Mouse (Mus musculus): ENCODE data around the gene Chad. TPM values are rescaled to one million over a fixed set of nuclear protein-coding genes. Genes with fewer than 3 reads are reported as not detected.

Gene Chad
- polyA plus RNA-seq, 1 experiment from 2014 or later = 0.53 TPM

DNA sequence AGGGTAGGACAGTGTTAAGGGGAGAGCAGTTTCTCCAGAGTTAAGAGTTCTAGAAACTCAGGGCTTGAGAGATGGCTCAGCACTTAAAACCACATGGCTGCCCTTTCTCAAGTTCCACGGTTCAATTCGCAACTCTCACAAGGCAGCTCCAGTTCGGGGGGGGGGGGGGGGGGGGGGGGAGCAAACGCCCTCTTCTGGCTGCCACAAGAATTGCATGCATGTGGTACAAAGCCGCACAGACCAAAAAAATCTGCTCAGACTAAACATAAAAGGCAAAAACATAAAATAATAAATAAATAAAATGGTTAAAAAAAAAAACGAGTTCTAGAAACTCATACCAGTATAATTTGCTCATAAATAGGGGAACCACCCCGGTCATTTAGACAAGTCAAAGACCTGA is 9.7 kb downstream of the Chad start:
- Histone ChIP-seq H3K9me3 (ENCODE audit: control insufficient read depth, low read length) (no peaks in the 10 kb centered on the region), H3K36me3 (ENCODE audit: control insufficient read depth, insufficient read depth, low read length) (no peaks in the 10 kb centered on the region), H3K4me3 (ENCODE audit: low read depth, low read length) (no peak overlapping the region), H3K4me2 (ENCODE audit: low read depth, severe bottlenecking) (no peak overlapping the region), H3K4me1 (ENCODE audit: control insufficient read depth, insufficient read depth, low read length) (no peaks in the 10 kb centered on the region), H3K9ac (ENCODE audit: low read length) (no peak overlapping the region), H3K27ac (replicated peaks; ENCODE audit: low read depth, low read length) (no peak overlapping the region), H3K27me3 (ENCODE audit: control insufficient read depth, insufficient read depth, low read length) (no peaks in the 10 kb centered on the region)
- ATAC-seq (ENCODE audit: insufficient number of reproducible peaks, low FRiP score, low TSS enrichment, low read depth) = no peak
- DNase-seq (ENCODE audit: low spot score) = no peak
- WGBS = 31% methylated on average over 6 of the region's 7 CpGs

DNA sequence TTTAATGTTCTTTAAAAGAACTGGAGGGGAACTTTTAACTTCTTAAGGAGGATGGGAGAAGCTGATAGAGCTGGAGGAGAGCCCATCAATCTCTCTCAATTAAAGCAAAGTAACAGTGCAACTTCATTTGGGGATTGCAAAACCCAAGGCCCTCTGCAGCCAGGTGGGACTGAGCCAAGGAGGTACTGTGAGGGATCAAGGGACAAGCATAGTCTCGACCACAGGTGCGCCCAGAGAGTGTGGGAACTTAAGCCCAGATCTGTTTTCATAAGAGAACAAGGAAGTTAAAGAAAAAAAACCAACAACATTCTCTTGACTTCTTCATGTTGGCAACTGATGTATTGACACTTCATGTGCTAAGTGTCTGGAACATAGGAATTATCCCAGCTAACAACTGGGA is 10.2 kb downstream of the Chad start:
- H3K4me3 ChIP-seq (ENCODE audit: low read depth, low read length) = no peak overlapping the region
- no peaks in the 10 kb centered on the region for H3K27me3 ChIP-seq (ENCODE audit: control insufficient read depth, insufficient read depth, low read length)
- no peak overlapping the region for H3K9ac ChIP-seq (ENCODE audit: low read length)
- ATAC-seq (ENCODE audit: insufficient number of reproducible peaks, low FRiP score, low TSS enrichment, low read depth) = no peak
- H3K4me1 ChIP-seq (ENCODE audit: control insufficient read depth, insufficient read depth, low read length) = no peaks in the 10 kb centered on the region
- no peaks in the 10 kb centered on the region for H3K36me3 ChIP-seq (ENCODE audit: control insufficient read depth, insufficient read depth, low read length)
- H3K4me2 ChIP-seq (ENCODE audit: low read depth, severe bottlenecking) = no peak overlapping the region
- 86% methylated on average over 2 of the region's 2 CpGs for WGBS
- no peak overlapping the region for H3K27ac ChIP-seq (replicated peaks; ENCODE audit: low read depth, low read length)
- no peaks in the 10 kb centered on the region for H3K9me3 ChIP-seq (ENCODE audit: control insufficient read depth, low read length)
- DNase-seq (ENCODE audit: low spot score) = no peak

DNA sequence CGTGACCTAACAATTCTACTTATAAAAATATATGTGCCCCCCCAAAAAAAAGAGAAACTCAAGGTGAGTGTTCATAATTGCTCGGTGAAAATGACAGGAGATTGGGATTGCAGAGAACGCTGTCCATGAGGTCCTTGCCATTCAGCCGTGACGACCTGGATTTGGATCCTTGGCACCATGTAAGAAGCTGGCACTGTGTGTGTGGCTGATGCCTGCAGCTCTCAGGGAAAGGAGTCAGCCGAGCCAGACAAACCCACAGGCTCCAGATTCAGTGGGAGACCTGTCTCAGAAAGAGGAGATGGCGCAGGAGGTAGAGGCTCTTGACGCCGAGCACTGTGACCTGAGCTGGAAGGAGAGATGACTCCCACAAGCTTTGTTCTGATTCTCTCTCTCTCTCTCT is 11.5 kb downstream of the Chad start:
- no peak for ATAC-seq (ENCODE audit: insufficient number of reproducible peaks, low FRiP score, low TSS enrichment, low read depth)
- 90% methylated on average over 9 of the region's 9 CpGs for WGBS

DNA sequence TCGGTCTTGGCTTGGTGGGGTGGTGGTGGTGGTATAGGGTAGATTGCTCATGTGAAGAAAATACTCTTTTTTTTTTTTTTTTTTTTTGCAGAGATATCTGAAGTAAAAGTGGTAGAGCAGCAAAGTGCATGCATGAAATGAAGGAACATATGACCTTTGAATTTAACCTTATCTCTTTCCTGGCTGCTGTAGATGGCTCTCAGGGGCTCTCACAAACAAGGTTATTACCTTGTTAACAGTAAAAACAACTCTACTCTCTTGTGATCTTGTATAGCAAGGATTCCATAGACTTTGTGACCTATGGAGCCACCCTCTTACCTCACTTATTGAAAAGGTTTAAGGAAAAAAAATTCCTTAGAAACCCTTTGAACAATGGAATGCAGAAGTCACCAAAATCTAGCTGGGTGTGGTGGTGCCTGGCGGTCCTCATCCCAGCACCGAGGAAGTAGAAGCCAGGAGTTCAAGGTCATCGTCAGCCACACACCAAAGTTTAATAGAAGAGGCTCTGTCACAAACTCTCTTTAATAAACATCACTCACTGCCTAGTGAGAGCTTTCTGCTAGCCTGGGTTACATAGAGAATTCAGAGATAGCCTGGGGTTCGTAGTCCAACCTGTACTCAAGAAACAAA is 15.4 kb downstream of the Chad start:
- Histone ChIP-seq H3K36me3 (ENCODE audit: control insufficient read depth, insufficient read depth, low read length) (no peaks in the 10 kb centered on the region; the same call in 1 of the 2 replicates), H3K9me3 (ENCODE audit: control insufficient read depth, low read length) (no peaks in the 10 kb centered on the region), H3K4me2 (ENCODE audit: low read depth, severe bottlenecking) (no peak overlapping the region), H3K27me3 (ENCODE audit: control insufficient read depth, insufficient read depth, low read length) (no peaks in the 10 kb centered on the region), H3K4me3 (ENCODE audit: low read depth, low read length) (no peak overlapping the region), H3K27ac (replicated peaks; ENCODE audit: low read depth, low read length) (no peak overlapping the region), H3K4me1 (ENCODE audit: control insufficient read depth, insufficient read depth, low read length) (no peaks in the 10 kb centered on the region), H3K9ac (ENCODE audit: low read length) (no peak overlapping the region)
- 89% methylated on average over 5 of the region's 5 CpGs for WGBS
- ATAC-seq (ENCODE audit: insufficient number of reproducible peaks, low FRiP score, low TSS enrichment, low read depth) (no peak), DNase-seq (ENCODE audit: low spot score) (no peak)

More for the DNA sequence above, 11.5 kb downstream of the Chad start:
- Histone ChIP-seq H3K9me3 (ENCODE audit: control insufficient read depth, low read length) (no peaks in the 10 kb centered on the region), H3K27me3 (ENCODE audit: control insufficient read depth, insufficient read depth, low read length) (no peaks in the 10 kb centered on the region), H3K9ac (ENCODE audit: low read length) (no peak overlapping the region), H3K4me1 (ENCODE audit: control insufficient read depth, insufficient read depth, low read length) (no peaks in the 10 kb centered on the region), H3K36me3 (ENCODE audit: control insufficient read depth, insufficient read depth, low read length) (no peaks in the 10 kb centered on the region), H3K4me2 (ENCODE audit: low read depth, severe bottlenecking) (no peak overlapping the region), H3K4me3 (ENCODE audit: low read depth, low read length) (no peak overlapping the region), H3K27ac (replicated peaks; ENCODE audit: low read depth, low read length) (no peak overlapping the region)
- no peak for DNase-seq (ENCODE audit: low spot score)

DNA sequence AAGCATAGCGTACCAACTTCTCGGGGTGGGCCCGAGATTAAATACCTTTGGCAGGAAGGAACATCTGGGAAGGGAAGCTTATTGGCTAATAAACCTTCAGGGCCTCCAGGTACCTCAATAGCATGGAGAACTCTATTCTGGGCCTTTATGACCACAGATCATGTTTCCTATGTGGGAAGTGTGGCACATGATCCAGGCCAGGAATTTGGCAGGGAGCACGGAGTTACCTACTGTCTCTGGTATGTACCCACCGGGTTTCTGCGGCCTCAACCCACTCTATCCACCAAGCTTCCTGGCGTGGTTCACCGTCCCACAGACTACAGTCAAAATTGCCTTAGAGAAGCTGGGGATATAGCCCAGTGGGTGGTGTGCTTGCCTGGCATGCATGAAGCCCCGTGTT is 20.2 kb downstream of the Chad start:
- Histone ChIP-seq H3K4me2 (ENCODE audit: low read depth, severe bottlenecking) (no peak overlapping the region), H3K36me3 (ENCODE audit: control insufficient read depth, insufficient read depth, low read length) (no peaks in the 10 kb centered on the region; the same call in 1 of the 2 replicates), H3K4me1 (ENCODE audit: control insufficient read depth, insufficient read depth, low read length) (no peaks in the 10 kb centered on the region), H3K4me3 (ENCODE audit: low read depth, low read length) (no peak overlapping the region), H3K27me3 (ENCODE audit: control insufficient read depth, insufficient read depth, low read length) (no peaks in the 10 kb centered on the region), H3K9ac (ENCODE audit: low read length) (no peak overlapping the region), H3K9me3 (ENCODE audit: control insufficient read depth, low read length) (no peaks in the 10 kb centered on the region), H3K27ac (replicated peaks; ENCODE audit: low read depth, low read length) (no peak overlapping the region)
- no peak for DNase-seq (ENCODE audit: low spot score)
- no peak for ATAC-seq (ENCODE audit: insufficient number of reproducible peaks, low FRiP score, low TSS enrichment, low read depth)
- 86% methylated on average over 9 of the region's 9 CpGs for WGBS

DNA sequence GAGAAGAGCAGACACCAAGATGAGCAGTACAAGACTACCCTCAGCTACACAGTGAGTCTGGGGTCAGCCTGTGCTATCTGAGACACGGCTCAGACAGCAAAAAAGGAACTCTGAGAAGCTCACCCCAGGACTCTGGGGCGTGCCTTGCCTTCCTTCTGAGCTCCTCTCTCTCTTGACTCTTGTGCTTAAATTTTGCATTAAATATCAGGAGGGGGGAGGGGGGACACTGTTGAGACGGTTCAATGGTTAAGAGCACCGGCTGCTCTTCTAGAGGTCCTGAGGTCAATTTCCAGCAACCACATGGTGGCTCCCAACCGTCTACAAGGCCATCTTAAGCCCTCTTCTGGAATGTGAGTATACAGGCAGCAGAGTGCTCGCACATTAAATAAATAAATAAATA is 22.7 kb downstream of the Chad start:
- DNase-seq (ENCODE audit: low spot score) = no peak
- Histone ChIP-seq H3K9me3 (ENCODE audit: control insufficient read depth, low read length) (no peaks in the 10 kb centered on the region), H3K9ac (ENCODE audit: low read length) (no peak overlapping the region), H3K27ac (replicated peaks; ENCODE audit: low read depth, low read length) (no peak overlapping the region), H3K36me3 (ENCODE audit: control insufficient read depth, insufficient read depth, low read length) (no peaks in the 10 kb centered on the region; the same call in 1 of the 2 replicates), H3K4me3 (ENCODE audit: low read depth, low read length) (no peak overlapping the region), H3K4me1 (ENCODE audit: control insufficient read depth, insufficient read depth, low read length) (no peaks in the 10 kb centered on the region), H3K4me2 (ENCODE audit: low read depth, severe bottlenecking) (no peak overlapping the region), H3K27me3 (ENCODE audit: control insufficient read depth, insufficient read depth, low read length) (no peaks in the 10 kb centered on the region)
- 78% methylated on average over 6 of the region's 6 CpGs for WGBS
- ATAC-seq (ENCODE audit: insufficient number of reproducible peaks, low FRiP score, low TSS enrichment, low read depth) = no peak

DNA sequence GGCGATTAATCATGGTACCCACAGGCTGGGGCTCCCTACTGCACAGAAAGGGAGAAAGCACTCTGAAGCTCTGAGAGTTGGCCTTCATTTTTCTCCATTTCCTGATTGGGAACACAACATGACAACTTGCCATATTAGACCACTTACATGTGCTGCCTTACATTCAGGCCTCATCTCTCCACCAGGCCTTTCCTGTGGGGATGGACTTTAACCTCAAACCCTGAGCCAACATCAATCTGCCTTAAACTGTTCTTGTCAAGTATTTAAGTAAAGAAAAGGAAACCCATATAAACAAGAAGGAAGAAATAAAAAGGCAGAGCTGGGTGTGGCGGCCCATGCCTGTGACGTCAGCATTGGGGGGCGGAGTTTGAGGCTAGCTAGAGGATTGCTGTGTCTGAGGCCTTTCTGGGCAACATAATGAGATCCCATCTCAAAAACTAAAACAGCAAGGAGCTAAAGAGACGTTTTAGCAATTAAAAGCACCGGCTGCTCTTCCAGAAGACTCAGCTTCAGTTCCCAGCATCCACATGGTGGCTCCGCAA is 31.5 kb downstream of the Chad start:
- H3K27ac ChIP-seq (replicated peaks; ENCODE audit: low read depth, low read length) = no peak overlapping the region
- WGBS = 69% methylated on average over 7 of the region's 7 CpGs
- no peaks in the 10 kb centered on the region for H3K27me3 ChIP-seq (ENCODE audit: control insufficient read depth, insufficient read depth, low read length)
- H3K4me1 ChIP-seq (ENCODE audit: control insufficient read depth, insufficient read depth, low read length) = 0 out of 2 replicates have a peak, but pooled peaks cover 3% of the 10 kb centered on the region
- no peak overlapping the region for H3K4me3 ChIP-seq (ENCODE audit: low read depth, low read length)
- no peak for DNase-seq (ENCODE audit: low spot score)
- H3K36me3 ChIP-seq (ENCODE audit: control insufficient read depth, insufficient read depth, low read length) = no peaks in the 10 kb centered on the region
- ATAC-seq (ENCODE audit: insufficient number of reproducible peaks, low FRiP score, low TSS enrichment, low read depth) = no peak
- H3K4me2 ChIP-seq (ENCODE audit: low read depth, severe bottlenecking) = no peak overlapping the region
- no peak overlapping the region for H3K9ac ChIP-seq (ENCODE audit: low read length)
- no peaks in the 10 kb centered on the region for H3K9me3 ChIP-seq (ENCODE audit: control insufficient read depth, low read length)

DNA sequence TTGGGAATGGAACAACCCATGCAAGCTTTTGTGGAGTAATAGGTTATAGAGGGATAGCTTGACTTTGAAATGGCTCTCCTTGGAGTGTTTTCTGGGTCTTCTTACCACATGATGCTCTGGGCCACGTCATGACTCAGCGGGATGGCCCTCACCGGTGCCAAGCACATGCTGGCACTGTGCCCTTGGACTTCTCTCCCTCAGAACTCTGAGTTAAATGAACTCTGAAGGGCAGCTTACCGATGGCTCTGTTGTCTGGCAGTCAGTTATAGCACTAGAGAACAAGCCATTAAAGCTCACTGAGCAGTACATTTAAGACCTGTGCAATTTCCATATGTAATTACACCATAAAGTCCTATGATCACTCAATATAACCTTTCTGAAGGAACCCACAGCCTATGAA is 32.5 kb downstream of the Chad start:
- DNase-seq (ENCODE audit: low spot score) (no peak), ATAC-seq (ENCODE audit: insufficient number of reproducible peaks, low FRiP score, low TSS enrichment, low read depth) (no peak)
- H3K27ac ChIP-seq (replicated peaks; ENCODE audit: low read depth, low read length) = no peak overlapping the region
- H3K36me3 ChIP-seq (ENCODE audit: control insufficient read depth, insufficient read depth, low read length) = no peaks in the 10 kb centered on the region
- 89% methylated on average over 4 of the region's 4 CpGs for WGBS
- H3K9me3 ChIP-seq (ENCODE audit: control insufficient read depth, low read length) = no peaks in the 10 kb centered on the region
- no peak overlapping the region for H3K4me2 ChIP-seq (ENCODE audit: low read depth, severe bottlenecking)
- H3K9ac ChIP-seq (ENCODE audit: low read length) = no peak overlapping the region
- H3K4me1 ChIP-seq (ENCODE audit: control insufficient read depth, insufficient read depth, low read length) = 0 out of 2 replicates have a peak, but pooled peaks cover 6% of the 10 kb centered on the region
- H3K27me3 ChIP-seq (ENCODE audit: control insufficient read depth, insufficient read depth, low read length) = no peaks in the 10 kb centered on the region
- H3K4me3 ChIP-seq (ENCODE audit: low read depth, low read length) = no peak overlapping the region

Data from limb, embryonic 11.5 days (tissue).